Mouse (Mus musculus): Measurements from ENCODE around the gene Zkscan17. TPM values are rescaled to one million over a fixed set of nuclear protein-coding genes. Genes with fewer than 3 reads are reported as not detected.

The Zkscan17 gene
- polyA plus RNA-seq, 1 experiment from 2014 or later = 20.4 TPM

DNA sequence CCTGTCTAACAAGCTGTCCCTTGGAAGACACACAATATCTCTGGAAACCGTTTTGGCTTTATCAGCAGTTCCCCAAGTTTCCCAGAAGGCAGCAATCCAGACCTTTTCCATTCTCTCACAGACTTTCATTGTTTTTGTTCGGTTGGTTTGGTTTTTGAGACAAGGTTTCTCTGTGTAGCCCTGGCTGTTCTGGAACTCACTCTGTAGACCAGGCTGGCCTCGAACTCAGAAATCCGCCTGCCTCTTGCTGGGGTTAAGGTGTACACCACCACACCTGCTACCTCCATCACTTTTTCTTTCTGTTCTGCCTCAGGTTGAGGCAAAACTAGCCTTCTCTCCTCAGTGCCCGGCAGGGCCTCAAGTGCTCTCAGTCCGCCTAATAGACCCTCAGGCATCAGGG lies 12.2 kb downstream of the Zkscan17 start:
- Histone ChIP-seq H3K36me3 (ENCODE audit: poor library complexity, severe bottlenecking) (peaks cover 13% of the 10 kb centered on the region; the same call in 1 of the 2 replicates), H3K4me1 (no peaks in the 10 kb centered on the region), H3K4me2 (no peak overlapping the region), H3K9ac (no peak overlapping the region), H3K4me3 (no peak overlapping the region), H3K9me3 (replicated peaks) (no peaks in the 10 kb centered on the region), H3K27me3 (no peaks in the 10 kb centered on the region), H3K27ac (no peak overlapping the region)
- WGBS = 63% methylated on average over 6 of the region's 6 CpGs
- ATAC-seq = no peak

DNA sequence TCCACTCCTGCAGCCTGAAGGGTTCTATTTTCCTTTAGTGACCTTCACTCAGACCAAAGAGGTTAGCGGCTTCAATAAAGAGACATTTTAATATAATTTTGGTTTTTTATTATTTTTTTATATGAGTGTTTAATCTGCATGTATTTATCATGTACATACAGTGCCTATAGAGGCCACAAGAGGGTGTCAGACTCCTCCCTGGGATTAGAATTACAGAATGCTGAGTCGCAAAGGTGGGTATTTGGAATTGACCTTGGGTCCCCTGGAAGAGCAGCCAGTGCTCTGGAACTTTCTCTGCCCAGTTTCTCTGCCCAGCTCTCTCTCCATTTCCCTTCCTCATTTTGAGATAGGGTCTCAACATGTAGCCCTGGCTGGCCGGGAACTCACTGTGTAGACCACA lies 13.0 kb downstream of the Zkscan17 start:
- H3K4me1 ChIP-seq = no peaks in the 10 kb centered on the region
- ATAC-seq = no peak
- no peak overlapping the region for H3K4me3 ChIP-seq
- 89% methylated on average over 3 of the region's 3 CpGs for WGBS
- no peak overlapping the region for H3K9ac ChIP-seq
- H3K27ac ChIP-seq = no peak overlapping the region
- H3K9me3 ChIP-seq (replicated peaks) = no peaks in the 10 kb centered on the region
- no peaks in the 10 kb centered on the region for H3K27me3 ChIP-seq
- no peak overlapping the region for H3K4me2 ChIP-seq
- H3K36me3 ChIP-seq (ENCODE audit: poor library complexity, severe bottlenecking) = peaks cover 13% of the 10 kb centered on the region; the same call in 1 of the 2 replicates

DNA sequence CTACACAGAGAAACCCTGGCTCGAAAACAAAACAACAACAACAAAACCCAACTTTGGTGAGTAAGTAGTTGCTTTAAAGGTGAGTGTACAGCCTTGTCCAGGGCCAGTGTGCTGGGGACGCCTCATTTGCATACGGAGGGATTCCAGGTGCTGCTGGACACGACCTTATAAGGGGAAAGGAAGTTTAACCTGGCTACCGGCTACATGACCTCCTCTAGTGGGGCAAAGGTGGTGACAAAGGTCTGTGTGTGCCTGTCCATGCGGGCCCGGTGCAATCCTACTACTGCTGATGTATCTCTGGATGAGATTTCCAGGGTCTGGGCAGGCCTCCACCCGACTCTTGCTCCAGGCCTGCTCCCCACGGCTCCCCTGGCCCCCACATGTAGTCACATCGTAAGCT lies 13.8 kb downstream of the Zkscan17 start:
- Histone ChIP-seq H3K36me3 (ENCODE audit: poor library complexity, severe bottlenecking) (peaks cover 13% of the 10 kb centered on the region; the same call in 1 of the 2 replicates), H3K4me1 (peaks cover 3% of the 10 kb centered on the region; the same call in 1 of the 2 replicates), H3K27ac (no peak overlapping the region), H3K4me3 (no peak overlapping the region), H3K4me2 (no peak overlapping the region), H3K9me3 (replicated peaks) (no peaks in the 10 kb centered on the region), H3K27me3 (no peaks in the 10 kb centered on the region), H3K9ac (no peak overlapping the region)
- 91% methylated on average over 10 of the region's 10 CpGs for WGBS
- ATAC-seq = no peak

DNA sequence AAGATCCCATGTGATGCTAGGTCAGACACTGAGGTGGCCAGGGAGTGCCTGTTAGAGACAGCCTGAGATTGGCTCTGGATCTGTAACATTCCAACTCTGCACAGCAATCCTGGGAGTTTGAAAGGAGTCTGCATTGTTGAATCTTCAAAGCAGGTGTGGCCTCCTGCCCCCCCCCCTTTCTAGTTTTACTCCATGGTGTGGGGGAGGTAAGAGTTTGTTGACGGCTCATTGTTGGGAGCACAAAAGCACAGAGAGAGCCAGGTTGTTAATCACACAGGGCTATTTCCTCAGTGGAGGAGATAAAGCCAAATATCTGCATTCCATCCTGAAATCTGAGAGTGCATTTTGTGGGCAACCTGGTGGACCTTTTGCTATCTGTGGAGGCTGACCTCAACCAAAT lies 15.0 kb downstream of the Zkscan17 start:
- peaks cover 15% of the 10 kb centered on the region for H3K4me1 ChIP-seq
- WGBS = 45% methylated on average over 1 of the region's 1 CpGs
- ATAC-seq = no peak

DNA sequence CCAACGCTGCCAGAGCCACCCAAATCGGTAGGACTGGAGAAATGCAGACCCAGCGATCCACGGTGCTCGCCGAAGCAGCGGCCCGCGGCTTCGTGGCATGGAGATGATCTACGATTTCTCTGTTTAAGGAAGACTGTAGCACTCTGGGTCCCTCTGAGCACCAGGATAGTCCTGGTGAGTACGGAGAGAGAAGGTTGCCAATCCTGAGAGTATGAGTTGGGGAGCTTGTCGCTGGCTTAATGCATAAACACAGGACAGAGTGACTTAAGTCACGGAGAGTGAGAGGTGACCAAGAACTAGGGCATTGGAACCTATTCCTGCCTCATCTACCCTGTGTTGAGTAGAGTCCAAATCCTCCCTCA lies 19.9 kb downstream of the Zkscan17 start:
- ATAC-seq = peak; percentile 23; the same call in 1 of the 2 replicates
- Histone ChIP-seq H3K27me3 (no peaks in the 10 kb centered on the region), H3K9ac (peak overlapping the region; percentile 96), H3K9me3 (replicated peaks) (no peaks in the 10 kb centered on the region), H3K27ac (peak overlapping the region; percentile 91), H3K4me3 (peak overlapping the region; percentile 89), H3K4me1 (peaks cover 23% of the 10 kb centered on the region), H3K4me2 (peak overlapping the region; percentile 90), H3K36me3 (ENCODE audit: poor library complexity, severe bottlenecking) (peaks cover 39% of the 10 kb centered on the region)
- 0% methylated on average over 14 of the region's 14 CpGs for WGBS

More for the DNA sequence above, 15.0 kb downstream of the Zkscan17 start:
- peaks cover 13% of the 10 kb centered on the region; the same call in 1 of the 2 replicates for H3K36me3 ChIP-seq (ENCODE audit: poor library complexity, severe bottlenecking)
- H3K9me3 ChIP-seq (replicated peaks) = no peaks in the 10 kb centered on the region
- H3K27me3 ChIP-seq = no peaks in the 10 kb centered on the region
- no peak overlapping the region for H3K4me3 ChIP-seq
- H3K27ac ChIP-seq = no peak overlapping the region
- H3K4me2 ChIP-seq = no peak overlapping the region
- H3K9ac ChIP-seq = no peak overlapping the region

DNA sequence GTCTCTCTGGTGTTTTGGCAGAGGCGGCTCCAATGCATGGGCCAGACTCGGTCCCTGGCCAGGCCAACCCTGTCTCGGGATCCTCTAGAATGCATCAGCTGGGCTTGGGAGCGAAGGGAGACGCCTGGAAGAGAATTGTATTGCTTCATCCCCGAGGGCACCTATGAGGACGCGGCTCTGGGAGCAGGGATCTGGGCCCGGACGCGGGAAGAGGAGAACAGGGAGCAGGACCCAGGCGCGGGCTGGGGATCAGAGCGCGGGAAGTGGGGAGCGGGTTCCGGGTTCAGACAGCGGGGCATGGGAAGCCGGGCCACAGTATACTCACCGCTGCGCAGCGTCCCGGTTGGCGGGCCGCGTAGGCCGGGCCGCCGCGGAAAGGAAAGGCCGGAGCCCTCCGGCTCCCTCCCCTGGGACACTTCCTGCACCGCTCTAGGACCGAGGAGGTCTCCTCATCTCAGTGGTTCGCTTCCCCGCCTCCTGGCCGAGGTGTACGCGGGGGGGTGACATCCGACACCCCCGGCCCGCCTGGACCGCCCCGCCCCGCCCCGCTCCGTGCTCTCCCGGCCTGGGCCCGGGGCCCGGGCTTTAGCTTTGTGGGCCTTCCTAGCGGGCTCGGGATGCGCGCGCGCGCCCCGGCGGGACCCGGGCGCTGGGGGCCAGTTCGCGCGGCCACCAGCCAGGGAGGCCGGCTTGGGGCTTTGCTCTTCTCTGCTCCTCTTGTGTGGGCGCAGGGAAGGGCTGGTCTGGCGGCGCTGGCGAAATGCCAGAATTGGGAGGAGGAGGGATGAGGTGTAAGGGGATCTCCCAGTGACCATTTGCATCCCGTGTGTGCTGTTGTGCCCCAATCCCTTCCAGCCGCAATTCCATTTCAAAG lies 20.5 kb downstream of the Zkscan17 start:
- WGBS = under 1% methylated on average over 71 of the region's 71 CpGs
- no peaks in the 10 kb centered on the region for H3K9me3 ChIP-seq (replicated peaks)

DNA sequence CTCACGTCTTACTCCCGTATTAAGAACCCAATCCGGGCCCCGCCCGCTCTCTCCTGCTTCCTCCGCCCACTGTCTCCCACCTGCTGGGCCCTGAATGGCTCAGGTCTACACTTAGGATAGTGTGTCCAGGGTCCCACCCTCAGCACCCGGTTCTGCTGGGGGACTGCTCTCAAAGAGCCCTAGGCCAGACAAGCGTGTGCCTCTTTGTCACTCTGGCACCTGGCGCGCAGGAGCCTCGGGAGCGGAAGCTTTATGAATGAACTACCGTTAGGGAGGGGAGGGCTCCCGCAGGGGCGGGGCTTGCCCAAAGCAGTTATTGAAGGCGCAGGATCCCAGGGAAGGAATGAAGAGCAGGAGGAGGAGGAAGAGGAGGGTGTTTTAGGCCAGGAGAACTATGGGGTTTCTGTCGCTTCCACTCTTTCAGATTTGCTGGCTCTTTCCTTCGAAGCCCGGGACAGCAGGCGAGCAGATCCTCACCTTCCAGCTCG lies 21.2 kb downstream of the Zkscan17 start:
- peak overlapping the region; percentile 90 for H3K4me2 ChIP-seq
- H3K4me1 ChIP-seq = peaks cover 23% of the 10 kb centered on the region
- peak overlapping the region; percentile 96 for H3K9ac ChIP-seq
- peak overlapping the region; percentile 89 for H3K4me3 ChIP-seq
- under 1% methylated on average over 21 of the region's 21 CpGs for WGBS
- peak; percentile 66 for ATAC-seq
- no peaks in the 10 kb centered on the region for H3K9me3 ChIP-seq (replicated peaks)
- H3K27ac ChIP-seq = peak overlapping the region; percentile 91
- H3K27me3 ChIP-seq = no peaks in the 10 kb centered on the region
- peaks cover 43% of the 10 kb centered on the region for H3K36me3 ChIP-seq (ENCODE audit: poor library complexity, severe bottlenecking)

More for the DNA sequence above, 20.5 kb downstream of the Zkscan17 start:
- Histone ChIP-seq H3K27me3 (no peaks in the 10 kb centered on the region), H3K4me3 (peak overlapping the region; percentile 89), H3K4me2 (peak overlapping the region; percentile 90), H3K4me1 (peaks cover 23% of the 10 kb centered on the region), H3K27ac (peak overlapping the region; percentile 91), H3K36me3 (ENCODE audit: poor library complexity, severe bottlenecking) (peaks cover 43% of the 10 kb centered on the region), H3K9ac (peak overlapping the region; percentile 96)
- peak; percentile 90 for ATAC-seq

DNA sequence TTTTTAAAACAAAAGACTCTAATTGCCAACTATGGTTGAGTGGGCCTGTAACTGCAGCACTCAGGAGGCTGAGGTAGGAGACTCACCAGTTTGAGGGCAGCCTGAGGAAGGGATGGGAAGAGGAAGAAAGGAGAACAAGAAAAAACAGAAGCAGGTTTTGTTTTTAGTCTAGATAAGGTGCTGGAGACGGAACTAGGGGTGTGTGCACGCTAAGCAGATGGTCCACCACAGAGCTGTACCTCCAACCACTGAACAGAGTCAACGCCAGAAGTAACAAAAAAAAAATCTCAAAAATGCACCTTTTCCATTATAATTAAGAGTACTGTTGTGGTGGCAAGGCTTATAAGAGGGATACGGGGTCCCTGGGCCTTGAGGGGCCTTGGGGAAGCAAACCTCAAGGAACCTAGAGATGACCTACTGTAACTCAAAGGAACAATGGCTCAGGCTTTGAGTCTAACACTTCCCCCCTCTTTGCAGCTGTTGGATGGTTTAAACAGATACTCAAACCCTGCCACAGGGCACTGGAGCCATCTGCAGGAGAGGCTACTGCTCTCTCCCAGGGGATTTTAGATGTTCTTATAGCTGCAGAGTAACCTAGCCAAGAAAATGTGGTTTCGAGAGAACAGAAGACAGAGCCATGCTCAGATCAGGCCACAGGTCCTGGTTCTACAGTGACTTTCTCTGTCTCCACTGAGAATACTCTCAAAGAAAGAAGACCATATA lies 24.4 kb downstream of the Zkscan17 start:
- no peak overlapping the region for H3K9ac ChIP-seq
- 91% methylated on average over 5 of the region's 5 CpGs for whole genome bisulfite sequencing

DNA sequence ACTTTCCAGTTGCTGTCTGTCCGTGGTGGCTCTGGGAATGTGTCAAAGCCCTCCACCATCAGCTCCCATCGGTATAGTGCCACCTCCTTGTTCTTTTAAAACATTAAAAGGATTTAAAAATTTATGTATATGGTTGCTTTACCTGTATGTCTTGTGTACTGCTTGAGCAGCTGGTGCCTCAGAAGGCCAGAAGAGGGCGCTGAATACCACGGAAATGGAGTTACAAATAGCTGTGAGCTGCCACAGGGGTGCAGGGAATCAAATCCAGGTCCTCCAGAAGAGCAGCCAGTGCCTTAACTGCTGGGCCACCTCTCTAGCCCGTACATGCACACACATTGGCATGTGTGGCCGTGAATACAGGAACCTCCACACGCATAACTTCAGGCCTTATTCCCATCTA lies 28.8 kb downstream of the Zkscan17 start:
- H3K27ac ChIP-seq = no peak overlapping the region
- H3K27me3 ChIP-seq = no peaks in the 10 kb centered on the region
- no peak overlapping the region for H3K4me3 ChIP-seq
- no peak for ATAC-seq
- H3K36me3 ChIP-seq (ENCODE audit: poor library complexity, severe bottlenecking) = peaks cover 99% of the 10 kb centered on the region
- WGBS = 89% methylated on average over 7 of the region's 7 CpGs
- no peak overlapping the region for H3K4me2 ChIP-seq
- no peaks in the 10 kb centered on the region for H3K9me3 ChIP-seq (replicated peaks)
- H3K9ac ChIP-seq = no peak overlapping the region
- no peaks in the 10 kb centered on the region for H3K4me1 ChIP-seq

More for the DNA sequence above, 24.4 kb downstream of the Zkscan17 start:
- Histone ChIP-seq H3K27ac (no peak overlapping the region), H3K36me3 (ENCODE audit: poor library complexity, severe bottlenecking) (peaks cover 74% of the 10 kb centered on the region), H3K4me3 (no peak overlapping the region), H3K27me3 (no peaks in the 10 kb centered on the region), H3K9me3 (replicated peaks) (no peaks in the 10 kb centered on the region), H3K4me2 (no peak overlapping the region), H3K4me1 (peaks cover 14% of the 10 kb centered on the region)
- no peak for ATAC-seq

DNA sequence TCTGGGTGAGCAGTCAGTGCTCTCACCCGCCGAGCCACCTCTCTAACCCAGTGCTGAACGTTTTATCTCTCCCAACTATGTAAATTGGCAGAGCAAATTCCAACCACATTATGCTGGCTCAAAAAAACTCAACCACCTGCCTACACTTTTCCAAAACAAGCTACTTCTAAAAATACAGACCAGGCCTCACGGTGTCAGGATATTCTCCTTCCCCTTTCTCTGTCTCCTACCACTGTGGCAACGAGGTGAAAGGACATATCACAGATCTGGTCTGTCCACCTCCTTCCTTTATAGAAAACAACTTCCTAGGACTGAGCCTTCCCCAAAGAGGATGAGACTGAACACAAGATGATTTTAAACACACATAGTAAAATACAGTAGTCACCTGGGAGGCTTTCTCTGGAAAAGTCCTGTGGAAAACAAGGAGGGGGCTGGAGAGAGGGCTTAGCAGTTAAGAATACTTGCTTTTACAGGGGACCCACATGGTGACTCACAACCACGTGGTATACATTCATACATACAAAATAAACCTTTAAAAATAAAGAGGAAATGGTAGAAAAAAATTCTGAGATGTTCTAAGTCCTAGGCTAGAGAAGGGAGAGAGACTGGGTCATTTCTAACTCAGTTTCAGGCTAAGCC lies 29.8 kb downstream of the Zkscan17 start:
- Histone ChIP-seq H3K27ac (no peak overlapping the region), H3K36me3 (ENCODE audit: poor library complexity, severe bottlenecking) (peaks cover 99% of the 10 kb centered on the region)

DNA sequence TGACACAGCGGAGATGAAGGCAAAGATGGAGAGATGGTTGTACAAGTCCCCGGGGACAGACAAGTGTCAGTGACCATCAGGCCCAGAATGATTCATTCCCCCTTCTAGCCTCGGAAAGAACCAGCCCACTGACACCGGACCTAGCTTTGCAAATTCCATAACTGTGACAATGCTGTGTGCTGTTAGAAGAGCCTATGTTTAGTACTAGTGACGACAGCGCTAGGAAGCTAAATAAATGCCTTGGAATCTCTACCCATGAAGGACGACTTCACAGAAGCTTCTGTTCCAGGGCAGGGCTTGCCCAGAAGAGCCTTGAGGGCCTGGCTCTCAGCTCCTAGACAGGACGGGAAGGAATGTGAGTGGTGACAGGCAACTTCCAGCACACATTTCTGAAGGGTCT lies 40.3 kb downstream of the Zkscan17 start:
- Histone ChIP-seq H3K4me1 (no peaks in the 10 kb centered on the region), H3K9ac (no peak overlapping the region), H3K27me3 (no peaks in the 10 kb centered on the region), H3K9me3 (replicated peaks) (no peaks in the 10 kb centered on the region), H3K36me3 (ENCODE audit: poor library complexity, severe bottlenecking) (peaks cover 64% of the 10 kb centered on the region), H3K4me3 (no peak overlapping the region), H3K27ac (no peak overlapping the region), H3K4me2 (no peak overlapping the region)
- no peak for ATAC-seq
- WGBS = 87% methylated on average over 8 of the region's 8 CpGs

More for the DNA sequence above, 29.8 kb downstream of the Zkscan17 start:
- 92% methylated on average over 6 of the region's 6 CpGs for WGBS
- H3K9me3 ChIP-seq (replicated peaks) = no peaks in the 10 kb centered on the region
- ATAC-seq = no peak
- no peak overlapping the region for H3K9ac ChIP-seq
- no peaks in the 10 kb centered on the region for H3K27me3 ChIP-seq
- H3K4me3 ChIP-seq = no peak overlapping the region
- H3K4me2 ChIP-seq = no peak overlapping the region
- H3K4me1 ChIP-seq = no peaks in the 10 kb centered on the region

DNA sequence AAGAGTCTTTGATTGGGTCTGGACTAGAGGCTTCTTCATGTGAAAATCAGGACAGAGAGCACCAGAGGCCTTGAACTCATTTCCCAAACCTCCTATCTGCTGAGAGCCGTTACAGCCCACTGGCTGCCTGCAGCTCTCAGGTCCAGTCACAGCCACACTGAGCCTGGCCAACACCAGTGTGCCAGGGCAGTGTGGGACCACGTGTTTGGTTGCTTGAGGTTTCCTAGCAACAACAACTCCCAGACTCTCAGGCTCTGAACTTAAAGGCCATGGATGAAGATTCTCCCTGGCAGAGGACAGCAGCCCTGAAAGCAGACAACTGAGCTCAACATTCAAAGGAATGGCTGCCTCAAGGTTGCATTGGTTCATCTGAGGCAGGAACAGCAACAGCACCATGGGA lies 40.9 kb downstream of the Zkscan17 start:
- Histone ChIP-seq H3K9me3 (replicated peaks) (no peaks in the 10 kb centered on the region), H3K4me2 (no peak overlapping the region), H3K27me3 (no peaks in the 10 kb centered on the region), H3K9ac (no peak overlapping the region), H3K27ac (no peak overlapping the region), H3K4me1 (no peaks in the 10 kb centered on the region), H3K4me3 (no peak overlapping the region), H3K36me3 (ENCODE audit: poor library complexity, severe bottlenecking) (peaks cover 58% of the 10 kb centered on the region)
- no peak for ATAC-seq
- 64% methylated on average over 2 of the region's 2 CpGs for WGBS
